Mouse (Mus musculus) left cerebral cortex, adult 8-10 months (tissue): ENCODE measurements at regions not wholly inside any gene's neighbourhood (a gene's known extent, or its start where the extent isn't known, plus 50 kb on each side); places are given as distances from the start of the nearest gene placed in this dataset.

Source experiments
- DNase-seq, 2 experiments: peaks; one replicate each; pipeline ENCODE4 v3.0.0; 2022; ENCODE audit warnings: low spot score in 2 of 2
- microRNA-seq, 2 experiments: library from miRNA; unstranded; fragments of <30 nt; microRNA quantifications; one replicate each; pipeline ENCODE4 v1.2.0; 2022

- DNase-seq, result no peak
These were observed 198.7 kb downstream of the Epha4 start for GRCm38 (mm10) chr1:77316198-77316597.

Small RNAs in the stretch of these regions (microRNA-seq; reads per million reads assigned to microRNA genes)
- 0 reads per million in 2 experiments for gene Mir6343
